Mouse (Mus musculus): ENCODE results near the gene Gm12830.

The Gm12830 gene

DNA sequence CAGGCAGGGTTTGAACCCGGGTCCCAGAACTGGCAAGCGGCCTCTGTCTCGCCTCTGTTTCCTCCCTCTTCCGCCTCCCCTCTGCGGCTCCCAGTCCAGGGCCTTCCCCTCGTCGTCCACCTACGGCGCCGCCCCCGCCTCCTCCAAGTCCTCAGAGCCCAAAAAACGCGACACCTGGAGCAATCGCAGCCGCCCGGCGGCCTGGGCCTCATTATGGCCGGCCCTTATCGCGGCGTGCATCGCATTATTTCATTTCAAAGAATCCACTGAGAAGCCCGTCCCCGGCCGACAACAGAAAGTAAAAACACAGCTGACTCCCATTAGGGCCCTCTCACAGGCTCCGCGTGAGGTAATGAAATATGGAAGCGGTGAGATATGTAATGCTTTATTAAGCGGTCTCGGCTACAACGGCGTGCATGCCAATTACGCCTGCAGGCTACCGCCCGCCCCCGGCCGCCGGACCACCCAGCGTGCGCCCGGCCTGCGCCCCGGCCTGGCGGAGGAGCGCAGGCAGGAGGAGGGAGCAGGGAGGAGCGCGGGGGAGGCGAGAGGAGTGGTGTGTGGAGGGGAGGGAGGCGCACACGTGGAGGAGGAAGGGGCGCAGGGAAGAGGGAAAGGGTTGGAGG is at the start of gene Gm12830:
Gene Gm12830 (plus strand): TSS at position 156 of the 626 bp plus-strand sequence.
- DNase-seq (ENCODE audit: low spot score in 2 of 2): peak in 1 of 2 experiments; percentile 36

DNA sequence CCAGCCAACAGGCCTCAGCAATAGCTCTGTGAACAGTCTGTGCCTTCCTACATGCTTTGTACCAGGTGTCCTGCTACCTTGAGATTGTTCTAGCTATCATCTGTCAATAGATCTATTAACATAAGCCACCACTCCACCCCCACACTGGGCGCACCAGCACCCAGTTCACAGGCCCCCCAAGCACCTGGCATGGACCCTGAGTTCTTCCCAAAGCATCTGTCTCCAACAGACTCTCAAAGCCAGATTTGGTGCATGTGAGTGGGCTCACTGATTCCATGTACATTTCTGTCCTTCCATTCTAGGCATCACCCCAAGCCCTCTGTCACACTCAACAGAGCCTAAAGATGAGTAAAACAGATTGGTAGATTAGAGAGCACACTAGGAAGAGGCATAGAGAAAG is 48.2 kb upstream of the Gm12830 start:
- DNase-seq (ENCODE audit: low spot score in 2 of 2): no peak

GRCm38 (mm10) chr4:114777625-114778202 is 43.8 kb upstream of the Gm12830 start:
- no peak for DNase-seq (ENCODE audit: low spot score in 2 of 2)

GRCm38 (mm10) chr4:114778716-114779474 is 42.6 kb upstream of the Gm12830 start:
- DNase-seq (ENCODE audit: low spot score in 2 of 2): no peak

DNA sequence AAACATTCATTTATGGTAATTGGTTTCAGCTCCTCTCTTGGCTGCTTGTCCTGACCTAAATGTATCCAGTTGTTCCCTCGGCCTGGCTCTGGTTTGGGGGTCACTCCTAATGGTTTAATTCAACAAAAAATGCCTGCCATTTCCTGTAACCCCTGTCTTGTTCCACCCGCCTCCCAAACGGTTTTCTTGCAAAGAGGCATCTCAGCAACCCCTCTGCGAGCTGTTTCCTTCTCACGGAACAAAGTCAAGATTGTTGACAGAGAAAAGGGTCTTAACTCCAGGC is 42.1 kb upstream of the Gm12830 start:
- DNase-seq (ENCODE audit: low spot score in 2 of 2): no peak

DNA sequence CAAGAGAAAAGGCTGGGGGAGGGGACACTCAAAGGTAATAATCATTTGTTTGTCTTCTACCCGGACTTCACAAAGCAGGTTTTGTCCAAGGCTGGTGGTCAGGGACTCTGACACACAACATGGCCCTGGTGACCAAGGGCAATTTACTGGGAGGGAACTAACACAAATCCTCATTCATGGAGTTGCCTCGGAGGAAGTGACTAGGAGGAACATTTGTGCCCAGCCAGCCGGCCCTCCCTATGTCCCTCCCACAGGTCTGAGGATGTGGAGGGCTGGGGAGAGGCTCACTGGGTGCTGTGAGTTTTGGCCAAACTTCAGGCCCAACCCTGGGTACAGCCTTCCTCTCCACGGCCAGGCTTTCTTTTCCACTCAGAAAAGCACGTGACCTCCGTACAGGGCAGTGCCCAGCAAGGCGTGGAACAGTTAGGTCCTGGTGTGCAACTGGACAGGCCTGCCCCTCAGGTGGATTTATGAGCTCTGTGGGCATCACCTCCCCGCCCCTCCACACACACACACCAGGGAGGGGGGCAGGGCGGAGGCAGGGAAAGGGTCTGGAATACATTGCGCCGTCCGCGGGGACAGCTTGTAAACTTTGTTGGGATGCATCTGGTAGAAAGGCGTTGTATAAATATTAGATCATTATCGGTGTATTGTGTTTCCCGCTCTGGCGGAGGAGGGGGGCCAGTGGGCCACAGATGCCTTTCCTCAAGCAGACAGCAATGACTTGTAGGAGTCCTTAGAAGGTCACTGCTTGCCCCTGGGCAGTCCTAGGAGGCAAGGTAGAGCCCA is 41.6 kb upstream of the Gm12830 start:
- DNase-seq (ENCODE audit: low spot score in 2 of 2): no peak

DNA sequence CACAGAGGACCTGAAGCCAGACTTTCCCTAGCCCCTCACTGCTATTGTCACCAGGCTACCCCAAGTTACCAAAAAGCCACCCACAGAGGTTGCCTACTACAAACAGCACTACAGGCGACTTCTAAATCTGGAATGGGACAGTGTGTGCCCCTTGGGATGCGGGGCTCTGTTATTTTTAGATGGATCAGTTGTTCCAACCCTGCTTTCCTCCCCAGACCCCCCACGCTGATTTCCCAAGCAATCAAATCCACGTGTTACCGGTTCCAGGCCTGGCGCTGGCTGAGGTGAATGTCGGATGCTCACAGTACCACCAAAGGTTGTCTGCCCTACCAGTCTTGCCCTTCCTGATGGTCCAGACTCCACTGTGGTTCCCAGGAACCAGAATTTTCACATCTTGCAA is 38.7 kb upstream of the Gm12830 start:
- DNase-seq (ENCODE audit: low spot score in 2 of 2): no peak

DNA sequence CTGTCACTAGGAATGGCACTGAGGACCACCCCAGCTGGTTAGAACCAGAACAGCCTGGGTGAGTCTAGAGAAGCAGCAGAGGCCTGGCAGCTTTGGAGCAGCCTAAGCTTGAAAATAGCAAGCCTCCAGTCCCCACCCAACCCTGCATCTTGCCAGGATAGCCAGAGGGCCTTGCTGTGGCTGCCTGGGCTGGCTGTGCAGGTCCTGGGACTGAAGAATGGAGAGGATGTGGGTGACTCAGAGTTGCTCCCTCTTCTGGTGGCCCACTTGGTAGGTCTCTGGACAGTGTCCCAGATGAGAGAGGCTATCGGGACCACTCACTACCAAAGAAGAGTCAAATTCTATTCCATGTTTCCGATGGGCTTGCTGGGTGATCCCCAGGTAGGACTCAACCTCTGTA is 36.8 kb upstream of the Gm12830 start:
- no peak for DNase-seq (ENCODE audit: low spot score in 2 of 2)

- no peak for DNase-seq (ENCODE audit: low spot score in 2 of 2)
Observed at GRCm38 (mm10) chr4:114788856-114789255, 32.7 kb upstream of the Gm12830 start.

DNA sequence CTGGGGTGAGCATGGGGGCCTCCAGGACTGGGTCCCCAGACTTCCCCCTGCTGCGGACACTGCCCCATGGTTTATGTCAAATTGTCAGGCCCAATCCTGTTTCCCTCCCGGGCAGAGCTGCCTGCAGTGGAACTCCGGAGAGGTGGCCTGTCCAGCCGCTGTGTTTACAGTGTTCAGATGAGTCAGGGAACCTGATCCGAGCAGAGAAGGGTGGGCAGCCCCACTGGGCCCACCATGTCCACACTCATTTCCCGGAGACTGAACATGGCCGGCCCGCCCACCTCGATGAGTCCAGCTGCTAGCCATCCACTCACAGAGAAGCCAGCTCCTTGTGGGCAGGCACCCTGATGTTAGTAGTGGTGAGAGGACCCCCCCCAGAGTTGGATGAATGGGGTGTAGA is 29.9 kb upstream of the Gm12830 start:
- DNase-seq (ENCODE audit: low spot score in 2 of 2): no peak

GRCm38 (mm10) chr4:114793836-114794235 is 27.7 kb upstream of the Gm12830 start:
- no peak for DNase-seq (ENCODE audit: low spot score in 2 of 2)

- DNase-seq (ENCODE audit: low spot score in 2 of 2): no peak
Observed at GRCm38 (mm10) chr4:114797254-114797914, 24.1 kb upstream of the Gm12830 start.

DNA sequence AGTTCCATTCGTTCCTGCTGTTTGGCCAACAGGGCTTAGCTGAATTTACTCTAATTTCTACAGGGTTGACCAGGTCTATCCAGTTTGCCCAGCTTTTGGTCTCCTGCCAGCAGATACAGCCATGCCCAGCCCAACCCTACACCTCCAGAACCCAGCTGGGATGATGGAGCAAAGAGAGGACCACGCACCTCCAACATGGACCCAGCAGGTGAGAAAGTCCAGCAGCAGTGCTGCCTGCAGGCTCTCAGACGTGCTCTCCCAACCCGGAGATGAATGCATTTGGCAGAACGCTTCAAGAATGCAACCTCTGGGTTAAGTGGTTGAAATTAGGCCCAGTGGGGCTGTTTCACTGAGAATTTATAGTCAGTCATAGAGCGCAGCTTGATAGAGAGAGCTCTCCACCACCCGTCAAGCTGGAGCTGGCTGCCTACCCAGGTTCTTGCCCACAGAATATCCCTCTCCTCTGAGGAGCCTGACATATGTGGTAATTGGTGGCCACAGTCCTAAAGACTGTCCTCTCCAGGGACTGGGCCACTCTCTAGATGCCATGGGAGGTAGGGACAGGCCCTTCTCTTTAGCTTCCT is 23.4 kb upstream of the Gm12830 start:
- no peak for DNase-seq (ENCODE audit: low spot score in 2 of 2)

GRCm38 (mm10) chr4:114804096-114804495 is 17.4 kb upstream of the Gm12830 start:
- DNase-seq (ENCODE audit: low spot score in 2 of 2): no peak

GRCm38 (mm10) chr4:114818963-114819702 is 2.4 kb upstream of the Gm12830 start:
- no peak for DNase-seq (ENCODE audit: low spot score in 2 of 2)

- no peak for DNase-seq (ENCODE audit: low spot score in 2 of 2)
Observed at GRCm38 (mm10) chr4:114834770-114835581, 13.5 kb downstream of the Gm12830 start.

DNA sequence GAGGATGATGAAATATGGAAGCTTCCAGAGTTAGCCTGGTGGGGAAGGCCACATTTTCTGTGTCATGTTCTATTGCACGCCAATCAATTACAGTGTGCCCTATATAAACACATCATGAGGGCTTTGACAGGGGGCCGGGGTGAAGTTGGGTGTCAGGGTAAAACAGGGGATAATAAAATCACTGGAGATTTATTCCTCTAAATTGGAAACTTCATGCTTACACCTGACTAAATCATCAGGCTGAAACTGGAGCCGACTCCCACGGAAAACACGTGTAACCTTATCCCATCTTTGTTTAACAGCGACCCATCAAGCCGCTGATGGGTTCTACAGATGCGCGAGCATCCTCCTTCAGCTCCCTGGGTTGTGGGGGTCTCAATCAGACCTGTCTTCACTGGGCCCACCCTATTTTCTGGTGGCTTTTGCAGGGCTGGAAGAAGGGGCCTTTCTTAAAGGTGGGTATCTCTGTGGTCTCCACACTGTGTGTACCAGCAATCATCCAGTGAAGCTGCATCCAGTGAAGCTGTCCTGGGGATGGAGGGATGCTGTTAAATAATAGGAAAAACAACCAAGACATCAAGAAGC is 19.9 kb downstream of the Gm12830 start:
- no peak for DNase-seq (ENCODE audit: low spot score in 2 of 2)

DNA sequence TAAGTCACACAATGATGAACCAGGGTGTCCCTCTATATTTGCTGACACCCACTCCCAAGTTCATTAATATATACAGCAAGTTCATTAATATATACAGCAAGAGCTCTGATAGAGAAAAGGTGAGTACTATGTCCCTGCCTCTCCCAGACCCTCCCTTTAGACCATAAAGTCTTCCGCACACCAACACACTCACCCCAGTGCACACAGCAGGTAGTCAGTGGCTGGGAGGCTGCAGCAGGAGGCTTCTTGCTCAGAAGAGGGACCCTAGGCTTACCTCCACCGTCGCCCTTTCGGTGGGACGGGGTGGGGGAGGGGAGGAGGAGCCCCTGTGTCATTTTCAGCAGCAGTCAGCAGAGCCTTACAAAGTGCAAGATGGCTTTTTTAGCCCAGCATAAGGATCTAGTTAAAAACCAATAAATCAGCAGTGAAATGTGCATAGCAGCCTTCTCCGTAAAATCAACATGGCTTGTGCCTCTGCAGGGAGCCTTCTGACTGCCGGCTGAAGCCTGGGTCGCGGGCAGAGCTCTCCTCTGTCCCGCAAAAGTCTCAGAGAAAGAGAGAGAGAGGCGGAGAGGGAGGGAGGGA is 20.9 kb downstream of the Gm12830 start:
- DNase-seq (ENCODE audit: low spot score in 2 of 2): no peak

DNA sequence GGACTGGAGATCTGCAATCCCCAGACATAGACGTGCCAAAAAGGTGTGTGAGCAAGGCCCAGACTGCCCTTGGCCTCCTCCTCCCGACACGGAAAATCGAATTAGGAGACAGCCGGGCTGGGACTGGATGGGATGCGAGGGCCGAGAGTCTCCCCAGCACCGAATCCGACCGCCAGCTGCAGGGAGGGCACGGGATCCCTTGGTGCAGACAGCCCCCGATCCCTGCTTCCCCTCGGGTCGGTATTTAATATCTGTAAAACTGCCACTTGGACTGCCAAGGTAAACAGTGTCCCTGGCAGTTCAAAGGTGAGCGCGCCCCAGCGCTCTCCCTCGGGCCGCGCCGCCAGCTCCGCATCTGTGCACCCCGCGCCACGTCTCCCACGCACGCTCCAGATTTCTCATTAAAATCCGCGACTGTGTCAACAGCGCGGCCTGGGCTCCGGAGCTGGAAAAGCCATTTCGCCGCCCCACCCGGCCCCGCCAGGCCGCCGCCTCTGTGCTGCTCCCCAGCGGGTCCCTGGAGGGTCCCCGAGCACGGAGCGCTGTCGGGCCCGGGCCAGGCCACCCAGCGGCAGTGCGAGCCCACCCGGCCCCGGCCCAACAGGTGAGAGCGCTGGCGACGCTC is 21.7 kb downstream of the Gm12830 start:
- no peak for DNase-seq (ENCODE audit: low spot score in 2 of 2)
